Mouse (Mus musculus) gastrocnemius, postnatal 14 days (tissue): Measurements from ENCODE around the gene Rap1a. TPM values are rescaled to one million over a fixed set of nuclear protein-coding genes. Genes with fewer than 3 reads are reported as not detected.

ENCODE experiments used
- DNase-seq: peaks from one replicate; pipeline ENCODE4 v3.0.0; 2021; ENCODE audit warnings: mixed read lengths
- intact Hi-C: fragments of 180-260 bp; cut with DNase I; formaldehyde crosslinking; loops from one replicate; pipeline ENCODE4 v1.15.1; 2025; ENCODE audit warnings: low total_unique reads
- long read RNA-seq, 2 experiments: library from polyadenylated mRNA; stranded (forward); transcript quantifications; one replicate each; pipeline ENCODE4 v2.0.0; 2021
- total RNA-seq, 2 experiments: library from RNA; stranded (reverse); gene quantifications; 2 replicates each; pipeline ENCODE4 v1.2.3; 2021

Rap1a gene
- total RNA-seq, result 100 to 1,000 TPM in 1 of 2 experiments, 10 to 100 TPM in 1; 95.3 to 107 TPM
- long read RNA-seq, experiment 1, transcript Rap1a-201 (8 exons, 2,407 nt), result major isoform, 49 of 50 reads
- long read RNA-seq, experiment 1, partial matches to known transcripts, result 0 of 50 reads
- long read RNA-seq, experiment 1, other reads (novel, unspliced or antisense), result 1 of 50 reads
- long read RNA-seq, experiment 2, transcript Rap1a-201 (8 exons, 2,407 nt), result major isoform, 51 of 56 reads
- long read RNA-seq, experiment 2, partial matches to known transcripts, result 2 of 56 reads
- long read RNA-seq, experiment 2, other reads (novel, unspliced or antisense), result 3 of 56 reads

DNA sequence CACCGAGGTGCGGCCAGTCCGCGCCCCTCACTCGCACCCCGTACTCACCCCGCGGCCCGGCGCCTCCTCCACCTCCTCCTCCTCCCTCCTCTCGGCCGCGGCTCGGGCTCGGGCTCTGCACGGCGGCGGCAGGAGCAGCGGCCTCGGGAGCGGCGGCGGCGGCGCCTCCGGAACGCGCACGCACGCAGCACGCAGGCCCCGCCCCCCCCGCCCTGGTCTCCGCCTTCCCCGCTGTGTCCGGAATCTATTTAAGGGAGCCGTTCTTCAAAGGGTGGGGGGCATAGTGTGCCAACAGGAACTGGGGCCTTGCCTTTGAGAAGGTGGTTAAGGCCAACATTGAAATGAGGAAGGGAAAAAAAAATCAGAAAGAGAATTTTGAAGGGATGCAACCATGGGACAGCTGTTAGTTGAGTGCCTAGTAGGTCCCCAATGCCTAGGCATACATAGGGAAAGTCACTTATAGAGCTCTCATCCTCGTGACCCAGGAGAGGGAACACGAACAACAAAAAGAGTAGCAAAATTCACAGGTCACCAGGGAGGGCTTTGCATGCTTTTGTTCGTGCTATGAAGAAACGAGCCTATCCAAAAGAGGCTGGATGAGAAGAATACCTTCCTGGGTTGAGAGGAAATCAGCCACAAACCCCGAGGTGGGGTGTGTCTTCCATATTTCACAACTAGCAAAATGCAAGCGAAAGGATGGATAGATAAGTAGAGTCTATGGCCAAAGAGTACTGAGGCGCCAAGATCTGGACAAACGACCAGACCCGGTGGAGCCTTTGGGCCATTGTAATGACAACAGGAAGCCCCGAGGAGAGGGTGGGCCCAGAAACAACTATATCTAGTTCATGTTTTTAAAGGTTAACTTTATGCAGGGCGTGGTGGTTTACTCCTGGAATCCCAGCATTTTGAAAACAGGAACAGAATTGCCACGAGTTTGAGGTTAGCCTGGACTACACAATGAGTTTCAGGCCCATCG lies at the start of gene Rap1a:
Rap1a (minus strand) TSS at position 146 of the 976 bp plus-strand sequence.
- intact Hi-C loops, result no loop called here
- peak; percentile 81 for DNase-seq

DNA sequence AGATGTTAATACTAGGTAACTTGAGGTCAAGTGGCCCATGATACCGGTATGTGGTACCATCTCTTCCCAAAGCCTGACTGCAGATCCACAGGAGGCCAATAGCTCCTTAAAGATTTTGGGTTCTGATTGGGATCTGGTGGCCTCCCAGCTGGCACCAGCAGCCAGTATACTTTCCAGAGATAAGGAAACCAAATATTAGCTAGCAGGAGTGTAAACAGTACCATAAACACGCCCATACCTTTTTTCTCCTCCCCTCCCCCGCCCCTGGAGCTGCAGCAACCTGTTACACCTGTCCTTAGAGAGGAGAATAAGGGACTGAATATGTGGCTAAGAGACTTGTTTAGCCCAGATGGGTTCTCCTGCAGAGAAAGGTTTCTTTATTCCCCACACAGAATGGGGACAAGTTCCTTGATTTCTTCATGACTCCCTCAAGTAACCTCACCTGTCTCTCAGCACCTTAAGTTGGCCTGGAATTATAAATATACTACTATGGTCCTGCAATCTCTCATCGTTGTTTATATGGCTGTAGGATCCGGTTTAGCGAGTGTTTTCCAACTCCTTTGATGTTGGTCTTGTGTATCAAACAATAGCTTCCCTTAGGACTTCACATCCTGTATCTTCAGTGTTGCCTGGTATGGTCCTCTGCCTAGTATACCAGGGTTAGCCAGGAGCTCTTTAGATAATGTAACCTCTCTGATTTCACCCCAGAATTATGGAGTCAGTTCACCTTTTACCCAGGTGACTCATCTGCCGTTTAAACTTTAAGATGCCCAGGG lies 45.3 kb upstream of the Rap1a start:
- intact Hi-C loops, result no loop called here
- no peak for DNase-seq

DNA sequence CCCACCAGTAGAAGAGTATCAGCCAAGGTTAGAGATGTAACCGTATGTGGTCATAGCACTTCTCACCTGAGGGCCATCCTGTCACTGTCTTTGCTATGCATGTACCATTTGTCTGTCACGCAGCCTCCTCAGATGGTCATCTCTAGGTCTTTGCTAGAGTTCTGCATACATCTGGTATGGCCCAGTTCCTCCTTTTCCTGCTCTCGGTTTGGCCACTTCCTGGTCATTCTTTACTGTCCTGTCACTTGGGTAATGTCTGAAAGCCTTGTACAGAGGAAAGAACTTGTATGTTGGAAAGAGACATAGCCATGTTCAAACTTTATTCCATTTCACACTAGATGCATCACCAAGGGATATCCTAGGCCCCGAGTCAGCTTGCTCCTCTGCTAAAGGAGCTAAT lies 38.7 kb upstream of the Rap1a start:
- no peak for DNase-seq
- intact Hi-C loops, result no loop called here

DNA sequence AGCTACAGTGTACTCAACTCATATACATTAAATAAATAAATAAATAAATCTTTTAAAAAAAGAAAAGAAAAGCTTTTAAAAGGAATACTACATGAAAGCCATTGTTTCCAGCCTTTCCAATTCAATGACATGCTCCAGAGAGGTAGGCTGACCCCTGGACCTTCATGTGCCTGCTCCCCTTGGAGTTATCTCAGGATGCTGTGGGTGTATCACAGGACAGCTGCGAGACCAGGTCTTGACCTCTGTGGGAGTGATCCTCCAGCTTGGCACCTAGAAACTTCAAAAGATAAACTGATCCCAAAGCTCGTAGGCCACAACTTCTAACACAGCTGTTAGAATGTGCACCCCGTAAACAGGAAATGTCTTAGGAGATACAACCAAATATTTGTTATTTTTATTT lies 37.5 kb upstream of the Rap1a start:
- no peak for DNase-seq
- intact Hi-C loops, result no loop called here

DNA sequence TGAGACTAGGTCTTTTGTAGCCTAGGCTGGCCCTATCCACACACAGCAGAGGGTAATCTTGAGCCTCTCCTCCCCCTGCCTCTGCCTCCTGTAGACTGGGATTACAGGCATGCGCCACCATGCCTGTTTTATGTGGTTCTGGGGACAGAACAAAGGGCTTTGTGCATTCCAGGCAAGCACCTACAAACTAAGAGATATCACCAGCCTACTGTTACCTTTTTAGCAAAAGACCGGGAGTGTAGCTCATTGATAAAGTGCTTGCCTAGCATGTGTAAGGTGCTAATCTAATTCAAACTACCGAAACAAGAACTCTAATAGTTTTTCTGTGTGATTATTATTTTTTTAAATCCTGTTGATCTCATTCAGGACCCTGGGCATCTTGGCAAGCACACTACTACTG lies 35.7 kb upstream of the Rap1a start:
- DNase-seq, result no peak
- intact Hi-C loops, result no loop called here

DNA sequence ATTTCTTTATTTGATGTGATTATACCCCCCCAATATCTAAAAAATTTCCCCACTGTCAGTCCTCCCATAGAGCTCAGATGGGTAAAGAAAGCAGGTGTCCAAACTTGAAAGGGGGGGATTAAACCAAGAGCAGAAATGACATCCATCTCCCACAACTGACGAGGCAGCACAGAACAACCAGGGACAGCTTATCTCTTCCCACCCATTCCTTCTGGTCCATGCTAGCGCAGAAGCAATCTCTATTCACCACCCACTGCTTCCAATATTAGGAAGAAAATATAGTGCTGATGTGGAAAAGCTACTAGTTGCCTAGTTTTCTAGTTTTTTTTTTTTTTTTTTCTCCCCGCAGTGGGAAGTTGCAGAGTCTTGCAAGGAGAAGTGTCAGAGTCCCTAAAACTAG lies 34.7 kb upstream of the Rap1a start:
- intact Hi-C loops, result no loop called here

DNA sequence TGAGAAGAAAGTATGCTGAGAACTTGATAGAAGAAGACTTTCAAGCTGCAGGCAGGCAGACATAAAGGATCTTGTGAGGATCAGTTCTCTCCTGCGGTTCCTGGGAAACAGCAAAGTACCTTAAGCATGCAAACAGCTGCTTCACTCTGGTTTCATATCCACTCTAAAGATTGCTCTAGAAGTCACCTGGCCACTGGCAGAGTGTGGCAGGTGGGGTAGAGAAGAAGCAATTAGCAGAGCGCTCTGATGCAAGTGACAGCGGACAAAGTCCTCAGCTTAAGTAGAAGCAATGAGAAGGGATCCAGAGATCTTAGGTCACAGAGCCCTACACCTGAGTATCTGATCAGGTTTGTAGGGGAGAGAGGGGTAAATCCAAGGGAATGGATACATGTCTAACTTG lies 30.4 kb upstream of the Rap1a start:
- no peak for DNase-seq
- intact Hi-C loops, result no loop called here

More for the DNA sequence above, 34.7 kb upstream of the Rap1a start:
- DNase-seq, result no peak

DNA sequence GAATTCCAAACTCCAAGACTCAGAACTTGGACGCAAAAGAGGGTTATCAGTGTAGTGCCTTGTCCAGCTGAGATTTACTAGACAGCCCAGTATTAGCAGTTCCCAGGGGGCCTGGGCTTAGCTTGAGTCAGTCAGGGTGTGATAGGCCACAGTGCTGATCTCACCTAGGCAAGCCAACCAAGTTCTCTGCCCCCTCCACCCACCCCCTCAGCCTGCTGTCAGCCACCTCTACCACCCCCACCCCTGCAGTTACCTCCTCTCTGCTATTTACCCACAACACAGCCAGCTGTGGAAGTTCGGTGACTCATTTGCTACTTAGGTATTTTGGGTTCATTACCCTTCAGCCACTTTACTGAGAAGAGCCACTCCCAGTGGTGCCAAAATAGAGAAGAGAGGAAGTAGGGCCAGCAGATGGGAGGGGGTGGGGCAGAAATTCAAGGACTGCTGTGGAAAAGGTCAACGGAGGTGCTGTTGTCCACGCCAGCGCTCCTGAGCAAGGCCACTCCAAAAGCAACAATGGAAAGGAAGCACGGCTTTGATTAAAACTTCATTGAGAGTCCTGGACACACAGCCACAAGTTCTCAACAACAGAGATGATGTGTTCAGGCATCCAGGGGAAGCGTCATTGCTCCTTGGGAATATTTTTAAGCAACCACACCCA lies 24.5 kb upstream of the Rap1a start:
- peak; percentile 64 for DNase-seq
- intact Hi-C loops, result no loop called here

DNA sequence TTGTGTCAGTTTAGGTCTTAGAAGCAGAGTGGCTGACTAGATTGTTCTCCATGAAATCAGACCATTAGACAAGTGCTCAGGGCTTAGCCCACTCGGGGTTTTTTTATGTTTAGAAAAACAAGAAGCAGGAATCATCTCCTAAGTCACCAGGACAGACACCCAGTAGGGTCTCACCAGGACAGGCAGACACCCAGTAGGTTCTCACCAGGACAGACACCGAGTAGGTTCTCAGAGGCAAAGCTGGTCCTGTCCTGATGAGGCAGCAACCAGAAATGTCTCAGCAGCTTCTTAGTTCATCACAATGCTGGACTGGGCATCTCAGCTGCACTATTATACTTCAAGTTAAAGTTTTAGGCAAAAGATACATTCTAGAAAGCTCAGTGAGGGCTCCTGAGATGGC lies 23.6 kb upstream of the Rap1a start:
- DNase-seq, result no peak
- intact Hi-C loops, result no loop called here

DNA sequence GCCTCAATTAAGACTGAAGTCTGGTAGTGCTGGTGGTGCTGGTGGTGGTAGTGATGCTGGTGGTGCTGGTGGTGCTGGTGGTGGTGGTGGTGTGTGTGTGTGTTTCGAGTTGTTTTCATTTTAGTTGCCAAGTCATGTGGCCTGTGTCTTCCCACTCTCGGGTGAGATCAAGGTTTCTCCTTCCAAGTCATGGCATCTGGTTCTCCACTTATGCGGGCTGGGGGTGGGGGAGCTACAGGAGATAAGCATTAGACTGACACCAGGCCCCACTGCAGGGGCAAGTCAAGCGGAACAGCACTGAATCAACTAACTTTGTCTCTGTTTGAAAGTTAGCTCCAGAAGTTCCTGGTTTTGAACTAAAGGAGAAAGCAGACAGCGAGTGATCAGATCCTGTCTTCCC lies 23.0 kb upstream of the Rap1a start:
- intact Hi-C loops, result no loop called here
- DNase-seq, result no peak

DNA sequence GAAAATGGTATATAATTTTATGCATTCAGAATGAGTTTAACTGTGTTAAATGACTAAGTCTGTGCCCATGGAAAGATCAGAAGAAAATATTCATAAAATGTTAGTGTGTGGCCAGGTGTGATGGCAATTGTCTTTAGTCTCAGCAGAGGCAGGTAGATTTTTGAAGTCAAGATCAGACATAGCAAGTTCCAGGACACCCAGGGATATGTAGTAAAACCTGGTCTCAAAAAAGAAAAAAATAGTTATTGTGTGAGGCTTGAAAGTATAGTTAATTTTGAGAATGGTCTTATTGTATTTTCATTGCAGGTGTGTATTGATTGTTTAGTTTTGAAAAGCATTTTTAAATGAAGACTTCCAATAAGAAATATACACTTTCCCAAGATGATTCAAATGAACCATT lies 22.5 kb upstream of the Rap1a start:
- DNase-seq, result no peak
- intact Hi-C loops, result no loop called here

DNA sequence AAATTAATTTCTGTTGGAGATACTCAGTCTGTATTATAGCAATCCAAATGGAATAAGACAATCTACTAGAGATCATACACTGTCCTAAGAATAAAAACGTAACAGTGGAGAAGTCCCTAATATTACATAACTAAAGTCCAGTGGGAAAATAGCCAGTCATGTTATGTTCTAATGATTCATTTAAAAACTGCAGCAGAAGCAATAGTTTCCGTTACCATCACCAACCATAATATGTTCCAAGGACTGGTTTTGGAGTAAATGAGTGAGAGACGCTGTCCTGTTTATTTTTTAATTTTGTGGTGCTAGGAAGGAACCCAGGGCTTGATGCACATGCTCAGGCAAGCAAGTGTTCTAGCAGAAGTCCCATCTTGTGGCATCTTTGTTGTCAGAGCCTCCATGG lies 20.4 kb upstream of the Rap1a start:
- intact Hi-C loops, result no loop called here
- no peak for DNase-seq

DNA sequence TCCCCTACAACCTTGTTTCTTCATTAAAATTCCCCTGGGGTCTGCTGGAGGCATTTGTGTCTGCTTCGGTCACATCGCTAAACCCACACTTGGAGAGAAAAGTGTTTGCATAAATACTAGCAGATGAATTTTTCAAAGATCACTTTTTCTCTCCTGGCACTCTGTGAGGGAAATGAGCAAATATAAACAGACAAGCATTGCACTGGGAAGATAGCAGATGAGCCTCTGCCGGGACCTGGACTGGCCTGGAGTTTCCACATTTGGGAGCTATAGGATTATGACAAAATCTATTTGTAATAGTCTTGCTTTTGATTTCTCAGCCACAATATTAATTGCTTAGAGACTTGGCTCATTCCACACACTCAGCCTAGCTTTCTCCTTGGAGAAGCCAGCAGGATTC lies 19.1 kb upstream of the Rap1a start:
- intact Hi-C loops, result no loop called here
- DNase-seq, result no peak

DNA sequence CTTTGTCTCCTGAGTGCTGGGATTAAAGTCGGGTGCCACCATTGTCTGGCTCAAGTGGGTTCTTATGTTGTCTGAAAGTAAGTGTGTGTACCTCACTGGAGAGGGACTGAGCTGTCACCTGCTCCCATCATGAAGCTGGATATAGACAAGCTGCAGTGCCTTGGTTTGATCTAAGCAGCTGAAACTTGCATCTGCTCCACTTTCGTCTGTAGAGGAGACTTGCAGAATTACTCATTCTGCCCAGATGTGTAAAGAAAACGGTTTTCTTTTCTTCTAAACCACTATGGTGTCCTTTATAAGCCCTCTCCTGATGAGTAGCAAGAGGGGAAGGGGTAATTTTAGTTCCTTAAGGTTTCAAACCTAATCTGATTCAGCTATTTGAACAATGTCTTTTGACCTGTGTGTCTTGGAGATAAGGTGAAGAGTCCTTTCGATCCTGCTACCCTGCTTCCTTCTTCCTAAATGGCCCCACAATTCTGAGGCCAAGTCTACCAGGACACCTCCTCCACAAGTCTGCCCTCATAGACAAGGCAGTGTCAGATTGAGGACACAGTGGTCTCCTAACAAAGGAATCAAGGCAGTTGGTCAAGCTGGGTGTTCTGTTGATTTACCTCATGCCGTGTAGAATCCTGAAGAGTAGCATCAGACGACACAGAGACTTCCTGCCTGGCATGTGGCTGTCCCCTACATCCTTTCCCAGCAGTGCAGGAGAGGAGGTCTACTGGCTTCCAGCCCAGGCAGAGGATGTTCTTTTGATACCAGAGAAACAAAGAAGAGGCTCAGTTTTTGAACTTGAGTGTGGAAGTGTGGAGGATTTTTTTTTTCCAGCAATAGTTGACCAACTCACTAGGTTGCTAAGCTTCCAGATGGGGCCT lies 17.2 kb upstream of the Rap1a start:
- intact Hi-C loops, result no loop called here
- no peak for DNase-seq

DNA sequence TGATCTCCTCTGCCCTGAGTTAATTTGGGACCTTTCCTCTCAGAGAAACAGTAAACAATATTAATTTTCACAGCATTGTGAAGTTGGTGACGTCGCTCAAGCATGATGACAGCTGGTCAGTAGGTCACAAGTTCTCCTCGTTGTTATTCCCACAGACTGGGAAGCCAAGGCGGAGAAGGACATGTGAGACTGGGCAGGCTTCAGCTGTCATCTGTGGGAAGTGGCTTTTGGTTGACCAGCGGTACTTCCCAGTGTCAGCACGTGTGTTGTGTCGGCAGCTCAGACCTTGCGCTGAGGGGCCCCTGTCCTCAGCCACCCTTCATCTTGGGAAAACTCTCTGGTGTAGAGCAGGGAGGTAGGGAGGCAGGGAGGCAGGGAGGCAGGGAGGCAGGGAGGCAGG lies 15.0 kb upstream of the Rap1a start:
- intact Hi-C loops, result no loop called here
- no peak for DNase-seq

DNA sequence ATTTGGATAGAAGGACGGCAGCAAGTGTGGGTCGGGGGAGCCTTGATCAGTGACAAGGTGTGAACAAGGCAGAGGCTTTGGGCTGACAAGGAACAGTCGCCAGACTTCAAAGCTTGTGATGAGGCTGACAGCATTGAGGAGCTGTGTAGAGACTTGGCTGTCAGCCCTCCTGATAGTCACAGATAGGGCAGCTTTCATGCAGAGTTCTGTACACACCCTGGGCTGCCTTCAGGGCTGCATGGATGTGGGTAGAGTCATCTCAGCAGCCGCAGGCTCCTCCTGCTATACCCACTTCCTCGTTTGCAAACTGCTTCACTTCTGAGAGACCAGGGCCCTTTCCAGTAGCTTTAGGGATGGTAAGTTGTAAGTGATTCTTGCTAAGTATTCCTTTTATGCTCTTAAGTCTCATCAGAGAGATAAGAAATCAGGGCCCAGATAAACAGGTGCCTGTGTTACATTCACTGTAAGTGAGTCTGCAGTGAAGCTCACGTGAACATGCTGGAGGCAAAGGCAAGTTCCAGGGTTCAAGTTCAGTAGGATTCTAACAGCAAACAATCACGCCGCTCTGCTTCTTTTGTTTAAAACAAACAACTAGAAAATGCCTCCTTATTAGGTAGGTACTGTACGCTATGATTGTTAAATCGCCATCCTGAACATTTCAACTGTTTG lies 14.2 kb upstream of the Rap1a start:
- intact Hi-C loops, result no loop called here
- DNase-seq, result no peak

DNA sequence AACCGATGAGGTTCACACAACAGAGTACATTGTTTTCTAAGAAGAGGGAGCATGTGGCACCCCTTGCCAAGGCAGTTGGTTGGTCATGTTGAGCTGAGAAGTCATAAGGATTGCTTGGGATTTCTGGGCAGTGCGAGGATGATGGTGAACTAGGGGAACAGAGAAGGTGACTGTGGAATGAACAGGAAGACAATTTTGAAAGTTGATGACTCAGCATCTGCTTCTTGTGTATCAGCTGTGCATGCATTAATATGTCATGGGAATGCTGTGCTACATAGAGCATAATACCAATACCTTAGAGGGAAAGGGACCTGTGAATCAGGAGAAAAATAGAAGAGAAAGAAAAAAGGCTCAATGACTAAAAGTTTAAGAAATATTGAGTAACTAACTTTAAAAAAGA lies 10.0 kb upstream of the Rap1a start:
- intact Hi-C loops, result no loop called here
- no peak for DNase-seq
